Mouse (Mus musculus) liver, embryonic 15.5 days (tissue): ENCODE measurements around the gene Serpind1. TPM values are rescaled to one million over a fixed set of nuclear protein-coding genes. Genes with fewer than 3 reads are reported as not detected.

Experiments used
- ATAC-seq: fragments of 200-750 bp; cut with Nextera tagmentation; 2 replicates; pipeline ENCODE4 v1.8.0; 2017; ENCODE audit warnings: moderate number of reproducible peaks, mild to moderate bottlenecking, moderate library complexity; ENCODE audit not compliant: insufficient read depth
- H3K27ac ChIP-seq: fragments of 300-500 bp; sonication (generic); replicated peaks from 2 replicates; pipeline ENCODE4 v1.5.1; 2015; ENCODE audit warnings: mild to moderate bottlenecking, inconsistent platforms
- H3K27me3 ChIP-seq: fragments of 300-500 bp; sonication (generic); 2 replicates; pipeline ENCODE4 v1.6.1; 2015; ENCODE audit warnings: mild to moderate bottlenecking, inconsistent platforms
- H3K36me3 ChIP-seq: fragments of 300-500 bp; sonication (generic); replicated peaks from 2 replicates; pipeline ENCODE4 v1.6.1; 2015; ENCODE audit warnings: moderate library complexity, mild to moderate bottlenecking, inconsistent platforms
- H3K4me1 ChIP-seq: fragments of 300-500 bp; sonication (generic); replicated peaks from 2 replicates; pipeline ENCODE4 v1.6.1; 2015; ENCODE audit warnings: inconsistent platforms
- H3K4me2 ChIP-seq: fragments of 300-500 bp; sonication (generic); 2 replicates; pipeline ENCODE4 v1.6.1; 2015; ENCODE audit warnings: moderate library complexity, mild to moderate bottlenecking, inconsistent platforms
- H3K4me3 ChIP-seq: fragments of 300-500 bp; sonication (generic); replicated peaks from 2 replicates; pipeline ENCODE4 v1.5.1; 2015; ENCODE audit warnings: mild to moderate bottlenecking, inconsistent platforms
- H3K9ac ChIP-seq: fragments of 300-500 bp; sonication (generic); 2 replicates; pipeline ENCODE4 v1.6.1; 2015; ENCODE audit warnings: moderate library complexity, mild to moderate bottlenecking, inconsistent platforms
- H3K9me3 ChIP-seq: fragments of 300-500 bp; sonication (generic); replicated peaks from 2 replicates; pipeline ENCODE4 v1.6.1; 2016; ENCODE audit warnings: inconsistent platforms
- WGBS: fragments of 180-500 bp; shearing (Covaris S2); methylation state at CpG from one replicate; pipeline ENCODE4 v1.1.7; 2015; ENCODE audit warnings: mixed read lengths; ENCODE audit not compliant: insufficient replicate concordance; 5-methylcytosine and 5-hydroxymethylcytosine counted together
- polyA plus RNA-seq: library from polyadenylated mRNA; unstranded; fragments of >200 nt; fragmentation: Nextera tagmentation; extraction: Ambion mirVana; gene quantifications from 2 replicates; pipeline ENCODE4 v1.2.1, GENCODE M21; 2015

Serpind1 gene
- polyA plus RNA-seq, 1 experiment from 2014 or later = 194 TPM

GRCm38 (mm10) chr16:17321481-17321880 is 9.7 kb upstream of the Serpind1 start:
- Histone ChIP-seq H3K36me3 (peaks cover 28% of the 10 kb centered on the region), H3K9ac (no peak overlapping the region), H3K4me3 (no peak overlapping the region), H3K27ac (no peak overlapping the region), H3K4me2 (no peak overlapping the region), H3K27me3 (no peaks in the 10 kb centered on the region), H3K9me3 (no peaks in the 10 kb centered on the region), H3K4me1 (no peaks in the 10 kb centered on the region)
- no peak for ATAC-seq
- 77% methylated on average over 5 of the region's 5 CpGs for WGBS

- H3K4me3 ChIP-seq = no peak overlapping the region
- no peak overlapping the region for H3K27ac ChIP-seq
- H3K4me1 ChIP-seq = no peaks in the 10 kb centered on the region
- ATAC-seq = no peak
- 69% methylated on average over 5 of the region's 5 CpGs for WGBS
- H3K27me3 ChIP-seq = no peaks in the 10 kb centered on the region
- peaks cover 13% of the 10 kb centered on the region for H3K36me3 ChIP-seq
- no peak overlapping the region for H3K4me2 ChIP-seq
- H3K9me3 ChIP-seq = no peaks in the 10 kb centered on the region
- no peak overlapping the region for H3K9ac ChIP-seq
Observed at GRCm38 (mm10) chr16:17324745-17325144, 6.4 kb upstream of the Serpind1 start.

GRCm38 (mm10) chr16:17326064-17326463 is 5.1 kb upstream of the Serpind1 start:
- WGBS = 77% methylated on average over 2 of the region's 2 CpGs
- Histone ChIP-seq H3K9me3 (no peaks in the 10 kb centered on the region), H3K27ac (no peak overlapping the region), H3K36me3 (peaks cover 13% of the 10 kb centered on the region), H3K4me1 (no peaks in the 10 kb centered on the region), H3K4me2 (no peak overlapping the region), H3K4me3 (no peak overlapping the region), H3K27me3 (no peaks in the 10 kb centered on the region), H3K9ac (no peak overlapping the region)
- ATAC-seq = no peak

GRCm38 (mm10) chr16:17329848-17330570 is 1.2 kb upstream of the Serpind1 start:
- Histone ChIP-seq H3K4me3 (no peak overlapping the region), H3K4me2 (no peak overlapping the region), H3K36me3 (0 out of 2 replicates have a peak, but pooled peaks cover 4% of the 10 kb centered on the region), H3K27me3 (no peaks in the 10 kb centered on the region), H3K9ac (no peak overlapping the region), H3K9me3 (no peaks in the 10 kb centered on the region), H3K4me1 (no peaks in the 10 kb centered on the region; the same call in 1 of the 2 replicates), H3K27ac (no peak overlapping the region)
- WGBS = 71% methylated on average over 1 of the region's 1 CpGs
- ATAC-seq = no peak

- WGBS = 57% methylated on average over 5 of the region's 5 CpGs
- H3K4me1 ChIP-seq = no peaks in the 10 kb centered on the region; the same call in 1 of the 2 replicates
- H3K9me3 ChIP-seq = no peaks in the 10 kb centered on the region
- H3K27ac ChIP-seq = no peak overlapping the region
- peak overlapping the region; percentile 32 for H3K4me3 ChIP-seq
- H3K36me3 ChIP-seq = peaks cover 5% of the 10 kb centered on the region; the same call in 1 of the 2 replicates
- 0 out of 2 replicates have a peak overlapping the region, but pooled peaks have one; percentile 1 for H3K4me2 ChIP-seq
- H3K27me3 ChIP-seq = no peaks in the 10 kb centered on the region
- peak; percentile 30; the same call in 1 of the 2 replicates for ATAC-seq
- no peak overlapping the region for H3K9ac ChIP-seq
Observed at GRCm38 (mm10) chr16:17331855-17332254, 684 bp downstream of the Serpind1 start.

- Histone ChIP-seq H3K4me3 (no peak overlapping the region), H3K27ac (no peak overlapping the region), H3K27me3 (no peaks in the 10 kb centered on the region), H3K4me1 (no peaks in the 10 kb centered on the region; the same call in 1 of the 2 replicates), H3K36me3 (peaks cover 10% of the 10 kb centered on the region; the same call in 1 of the 2 replicates), H3K9me3 (no peaks in the 10 kb centered on the region), H3K9ac (no peak overlapping the region), H3K4me2 (no peak overlapping the region)
- ATAC-seq = no peak
Observed at GRCm38 (mm10) chr16:17334574-17334973, 3.4 kb downstream of the Serpind1 start.

GRCm38 (mm10) chr16:17336089-17336488 is 4.9 kb downstream of the Serpind1 start:
- no peak for ATAC-seq
- H3K27ac ChIP-seq = no peak overlapping the region
- no peaks in the 10 kb centered on the region for H3K27me3 ChIP-seq
- H3K4me1 ChIP-seq = no peaks in the 10 kb centered on the region; the same call in 1 of the 2 replicates
- H3K4me3 ChIP-seq = no peak overlapping the region
- peaks cover 15% of the 10 kb centered on the region; the same call in 1 of the 2 replicates for H3K36me3 ChIP-seq
- H3K9me3 ChIP-seq = no peaks in the 10 kb centered on the region
- no peak overlapping the region for H3K9ac ChIP-seq
- H3K4me2 ChIP-seq = no peak overlapping the region; the same call in 1 of the 2 replicates
- WGBS = 29% methylated on average over 1 of the region's 1 CpGs

GRCm38 (mm10) chr16:17339701-17340100 is 8.5 kb downstream of the Serpind1 start:
- peaks cover 3% of the 10 kb centered on the region for H3K4me1 ChIP-seq
- peaks cover 29% of the 10 kb centered on the region for H3K36me3 ChIP-seq

GRCm38 (mm10) chr16:17340705-17341104 is 9.5 kb downstream of the Serpind1 start:
- no peak overlapping the region for H3K27ac ChIP-seq
- no peak overlapping the region for H3K4me2 ChIP-seq
- H3K27me3 ChIP-seq = no peaks in the 10 kb centered on the region
- ATAC-seq = no peak
- no peaks in the 10 kb centered on the region for H3K9me3 ChIP-seq
- no peak overlapping the region for H3K9ac ChIP-seq
- peaks cover 3% of the 10 kb centered on the region; the same call in 1 of the 2 replicates for H3K4me1 ChIP-seq
- peaks cover 29% of the 10 kb centered on the region for H3K36me3 ChIP-seq
- H3K4me3 ChIP-seq = no peak overlapping the region
- WGBS = 62% methylated on average over 2 of the region's 2 CpGs

More at GRCm38 (mm10) chr16:17339701-17340100, 8.5 kb downstream of the Serpind1 start:
- 82% methylated on average over 7 of the region's 7 CpGs for WGBS
- H3K27me3 ChIP-seq = no peaks in the 10 kb centered on the region
- no peak overlapping the region for H3K4me3 ChIP-seq
- ATAC-seq = no peak
- no peak overlapping the region for H3K9ac ChIP-seq
- no peaks in the 10 kb centered on the region for H3K9me3 ChIP-seq
- no peak overlapping the region for H3K4me2 ChIP-seq
- H3K27ac ChIP-seq = no peak overlapping the region

- H3K9me3 ChIP-seq = no peaks in the 10 kb centered on the region
- H3K27me3 ChIP-seq = no peaks in the 10 kb centered on the region
- no peak overlapping the region for H3K27ac ChIP-seq
- peaks cover 24% of the 10 kb centered on the region for H3K36me3 ChIP-seq
- no peak overlapping the region for H3K4me2 ChIP-seq
- H3K4me3 ChIP-seq = no peak overlapping the region
- H3K4me1 ChIP-seq = peaks cover 9% of the 10 kb centered on the region
- WGBS = 70% methylated on average over 4 of the region's 4 CpGs
- no peak overlapping the region for H3K9ac ChIP-seq
- no peak for ATAC-seq
Observed at GRCm38 (mm10) chr16:17341847-17342246, 10.7 kb downstream of the Serpind1 start.

GRCm38 (mm10) chr16:17345141-17345812 is 14.1 kb downstream of the Serpind1 start:
- peak overlapping the region; percentile 60 for H3K27ac ChIP-seq
- H3K27me3 ChIP-seq = no peaks in the 10 kb centered on the region
- H3K4me3 ChIP-seq = no peak overlapping the region
- no peaks in the 10 kb centered on the region for H3K9me3 ChIP-seq
- peaks cover 23% of the 10 kb centered on the region for H3K36me3 ChIP-seq
- ATAC-seq = peak; percentile 68
- peaks cover 9% of the 10 kb centered on the region for H3K4me1 ChIP-seq
- 60% methylated on average over 8 of the region's 8 CpGs for WGBS
- no peak overlapping the region for H3K9ac ChIP-seq
- no peak overlapping the region for H3K4me2 ChIP-seq
